Mouse (Mus musculus) hindbrain, embryonic 15.5 days (tissue): ENCODE results near the gene Hoxb8. TPM values are rescaled to one million over a fixed set of nuclear protein-coding genes. Genes with fewer than 3 reads are reported as not detected.

ENCODE experiments used
- ATAC-seq: fragments of 200-750 bp; cut with Nextera tagmentation; 2 replicates; pipeline ENCODE4 v1.8.0; 2017; ENCODE audit warnings: low read depth, moderate number of reproducible peaks, moderate TSS enrichment; ENCODE audit not compliant: low FRiP score
- H3K27ac ChIP-seq: fragments of 300-500 bp; sonication (generic); replicated peaks from 2 replicates; pipeline ENCODE4 v1.5.1; 2015; ENCODE audit warnings: mild to moderate bottlenecking, inconsistent platforms
- H3K27me3 ChIP-seq: fragments of 300-500 bp; sonication (generic); 2 replicates; pipeline ENCODE4 v1.6.1; 2015; ENCODE audit warnings: control low read depth, inconsistent platforms
- H3K36me3 ChIP-seq: fragments of 300-500 bp; sonication (generic); 2 replicates; pipeline ENCODE4 v1.6.1; 2015; ENCODE audit warnings: control low read depth, inconsistent platforms
- H3K4me1 ChIP-seq: fragments of 300-500 bp; sonication (generic); replicated peaks from 2 replicates; pipeline ENCODE4 v1.6.1; 2015; ENCODE audit warnings: control low read depth, inconsistent platforms
- H3K4me2 ChIP-seq: fragments of 300-500 bp; sonication (generic); 2 replicates; pipeline ENCODE4 v1.6.1; 2015; ENCODE audit warnings: moderate library complexity, mild to moderate bottlenecking, inconsistent platforms
- H3K4me3 ChIP-seq: fragments of 300-500 bp; sonication (generic); 2 replicates; pipeline ENCODE4 v1.5.1; 2015; ENCODE audit warnings: mild to moderate bottlenecking, inconsistent platforms
- H3K9ac ChIP-seq: fragments of 300-500 bp; sonication (generic); 2 replicates; pipeline ENCODE4 v1.6.1; 2015; ENCODE audit warnings: inconsistent platforms
- H3K9me3 ChIP-seq: fragments of 300-500 bp; sonication (generic); 2 replicates; pipeline ENCODE4 v1.6.1; 2016; ENCODE audit warnings: control low read depth, inconsistent platforms
- WGBS: fragments of 180-500 bp; shearing (Covaris S2); methylation state at CpG from one replicate; pipeline ENCODE4 v1.1.7; 2015; 5-methylcytosine and 5-hydroxymethylcytosine counted together
- polyA plus RNA-seq: library from polyadenylated mRNA; unstranded; fragments of >200 nt; fragmentation: Nextera tagmentation; extraction: Ambion mirVana; gene quantifications from 2 replicates; pipeline ENCODE4 v1.2.1, GENCODE M21; 2015

The Hoxb8 gene
- polyA plus RNA-seq = 18.2 and 26.1 TPM in 2 replicates

- H3K27me3 ChIP-seq = peaks cover 78% of the 10 kb centered on the region
- no peaks in the 10 kb centered on the region for H3K36me3 ChIP-seq
- peak within 1 kb of the TSS; percentile 72 for H3K27ac ChIP-seq
- no peak for ATAC-seq
- WGBS = 1% methylated on average over 27 of the region's 27 CpGs
- peak within 1 kb of the TSS; percentile 40 for H3K4me3 ChIP-seq
- no peaks in the 10 kb centered on the region for H3K9me3 ChIP-seq
- peak within 1 kb of the TSS; percentile 50 for H3K4me2 ChIP-seq
- H3K9ac ChIP-seq = no peak within 1 kb of the TSS; the same call in 1 of the 2 replicates
- H3K4me1 ChIP-seq = peaks cover 6% of the 10 kb centered on the region
These were observed at the start of gene Hoxb8 for GRCm38 (mm10) chr11:96281855-96282570. TSS of gene Hoxb8 (plus strand) at chr11:96281905.

- no peaks in the 10 kb centered on the region for H3K36me3 ChIP-seq
- H3K27me3 ChIP-seq = peaks cover 49% of the 10 kb centered on the region
- H3K4me2 ChIP-seq = no peak overlapping the region
- ATAC-seq = no peak
- no peaks in the 10 kb centered on the region for H3K4me1 ChIP-seq
- no peak overlapping the region for H3K27ac ChIP-seq
- no peaks in the 10 kb centered on the region for H3K9me3 ChIP-seq
- no peak overlapping the region for H3K4me3 ChIP-seq
- 2% methylated on average over 12 of the region's 12 CpGs for WGBS
- no peak overlapping the region for H3K9ac ChIP-seq
These were observed 46.8 kb upstream of the Hoxb8 start for GRCm38 (mm10) chr11:96234906-96235305.

DNA sequence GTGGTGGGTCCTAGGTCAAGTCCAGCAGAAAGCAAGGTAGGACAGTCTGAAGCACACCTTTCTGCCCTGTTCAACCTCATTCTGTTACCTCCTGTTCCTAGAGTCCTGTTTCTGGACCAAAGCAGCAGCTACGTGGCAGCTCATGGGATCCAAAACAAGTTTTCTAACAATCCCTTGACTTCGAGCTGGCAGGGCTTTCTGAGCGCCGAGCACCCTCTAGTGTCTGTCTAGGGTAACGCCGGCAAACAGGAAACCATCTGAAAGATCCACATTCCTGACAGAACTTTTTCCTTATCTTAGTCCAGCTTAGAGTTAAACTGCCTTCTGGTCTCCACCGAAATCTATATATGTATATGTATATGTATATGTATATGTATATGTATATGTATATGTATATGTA, 41.5 kb upstream of the Hoxb8 start:
- Histone ChIP-seq H3K27ac (no peak overlapping the region), H3K4me1 (no peaks in the 10 kb centered on the region), H3K9me3 (no peaks in the 10 kb centered on the region), H3K36me3 (no peaks in the 10 kb centered on the region), H3K27me3 (peaks cover 53% of the 10 kb centered on the region), H3K4me2 (no peak overlapping the region), H3K9ac (no peak overlapping the region), H3K4me3 (no peak overlapping the region)
- no peak for ATAC-seq
- WGBS = 3% methylated on average over 7 of the region's 7 CpGs

DNA sequence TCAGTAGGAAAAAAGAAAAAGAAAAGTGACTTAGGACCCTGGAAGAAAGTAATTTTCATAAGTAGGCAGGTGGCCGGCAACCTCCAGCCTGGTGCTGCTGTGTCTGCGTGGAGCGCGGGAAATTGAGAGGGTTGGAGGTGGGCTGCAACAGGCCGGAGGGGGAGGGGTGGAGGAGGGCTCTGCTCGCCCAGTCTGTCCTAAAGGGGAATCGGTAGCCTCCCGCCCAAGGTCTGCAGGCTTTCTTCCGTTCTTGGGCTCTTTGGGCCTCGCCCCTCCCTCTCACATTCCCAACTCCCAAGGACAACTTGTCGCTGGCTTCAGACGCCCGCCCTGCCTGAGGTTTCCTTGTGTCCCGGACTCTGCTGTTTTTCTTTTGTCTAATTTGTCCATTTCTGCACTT, 30.8 kb upstream of the Hoxb8 start:
- no peaks in the 10 kb centered on the region for H3K36me3 ChIP-seq
- no peak overlapping the region for H3K4me2 ChIP-seq
- 2% methylated on average over 14 of the region's 14 CpGs for WGBS
- no peak for ATAC-seq
- no peak overlapping the region for H3K9ac ChIP-seq
- H3K4me1 ChIP-seq = no peaks in the 10 kb centered on the region
- H3K27me3 ChIP-seq = peaks cover 96% of the 10 kb centered on the region
- H3K9me3 ChIP-seq = no peaks in the 10 kb centered on the region
- H3K4me3 ChIP-seq = no peak overlapping the region
- H3K27ac ChIP-seq = no peak overlapping the region

GRCm38 (mm10) chr11:96251480-96252031, 30.1 kb upstream of the Hoxb8 start:
- Histone ChIP-seq H3K4me3 (no peak overlapping the region), H3K27me3 (peaks cover 96% of the 10 kb centered on the region), H3K9ac (no peak overlapping the region), H3K9me3 (no peaks in the 10 kb centered on the region), H3K4me2 (no peak overlapping the region), H3K27ac (no peak overlapping the region), H3K36me3 (no peaks in the 10 kb centered on the region), H3K4me1 (no peaks in the 10 kb centered on the region)
- no peak for ATAC-seq
- 1% methylated on average over 45 of the region's 46 CpGs for WGBS

DNA sequence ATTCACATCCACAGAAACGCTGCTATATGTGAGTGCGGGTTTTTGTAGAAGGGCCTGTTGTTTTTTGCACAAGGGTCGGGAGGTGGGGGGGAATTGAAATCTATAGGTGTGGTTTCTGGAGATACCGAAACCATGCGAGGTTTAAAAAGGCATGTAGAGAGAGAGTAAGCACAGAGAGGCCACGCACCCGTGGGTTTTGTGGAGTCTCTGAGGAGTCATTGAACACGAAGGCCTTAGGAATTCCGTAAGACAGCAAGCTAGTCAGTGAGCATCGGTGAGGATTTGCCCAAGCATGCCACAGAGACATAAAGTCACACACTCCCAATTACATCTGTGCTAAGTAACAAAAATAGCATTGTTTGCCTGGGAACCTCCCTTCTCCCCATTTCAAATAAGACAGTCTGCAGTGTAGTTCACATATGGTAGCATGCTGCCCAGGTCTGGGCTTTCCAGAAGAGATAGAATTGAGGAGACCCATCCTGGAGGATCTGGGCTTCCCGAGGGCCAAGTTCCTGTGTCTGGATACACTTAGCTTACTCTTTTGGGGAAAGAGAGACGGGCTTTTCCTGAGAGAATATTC, 29.1 kb upstream of the Hoxb8 start:
- Histone ChIP-seq H3K27me3 (peaks cover 97% of the 10 kb centered on the region), H3K4me1 (no peaks in the 10 kb centered on the region), H3K9me3 (no peaks in the 10 kb centered on the region), H3K4me2 (no peak overlapping the region), H3K36me3 (no peaks in the 10 kb centered on the region), H3K27ac (no peak overlapping the region), H3K9ac (no peak overlapping the region), H3K4me3 (no peak overlapping the region)
- no peak for ATAC-seq
- WGBS = 3% methylated on average over 12 of the region's 12 CpGs

- Histone ChIP-seq H3K4me3 (no peak overlapping the region), H3K4me2 (no peak overlapping the region), H3K9me3 (no peaks in the 10 kb centered on the region), H3K36me3 (no peaks in the 10 kb centered on the region), H3K9ac (no peak overlapping the region), H3K27me3 (peaks cover 97% of the 10 kb centered on the region), H3K4me1 (no peaks in the 10 kb centered on the region), H3K27ac (no peak overlapping the region)
- ATAC-seq = no peak
- WGBS = 0% methylated on average over 11 of the region's 11 CpGs
These were observed 27.5 kb upstream of the Hoxb8 start for GRCm38 (mm10) chr11:96254221-96254620.

DNA sequence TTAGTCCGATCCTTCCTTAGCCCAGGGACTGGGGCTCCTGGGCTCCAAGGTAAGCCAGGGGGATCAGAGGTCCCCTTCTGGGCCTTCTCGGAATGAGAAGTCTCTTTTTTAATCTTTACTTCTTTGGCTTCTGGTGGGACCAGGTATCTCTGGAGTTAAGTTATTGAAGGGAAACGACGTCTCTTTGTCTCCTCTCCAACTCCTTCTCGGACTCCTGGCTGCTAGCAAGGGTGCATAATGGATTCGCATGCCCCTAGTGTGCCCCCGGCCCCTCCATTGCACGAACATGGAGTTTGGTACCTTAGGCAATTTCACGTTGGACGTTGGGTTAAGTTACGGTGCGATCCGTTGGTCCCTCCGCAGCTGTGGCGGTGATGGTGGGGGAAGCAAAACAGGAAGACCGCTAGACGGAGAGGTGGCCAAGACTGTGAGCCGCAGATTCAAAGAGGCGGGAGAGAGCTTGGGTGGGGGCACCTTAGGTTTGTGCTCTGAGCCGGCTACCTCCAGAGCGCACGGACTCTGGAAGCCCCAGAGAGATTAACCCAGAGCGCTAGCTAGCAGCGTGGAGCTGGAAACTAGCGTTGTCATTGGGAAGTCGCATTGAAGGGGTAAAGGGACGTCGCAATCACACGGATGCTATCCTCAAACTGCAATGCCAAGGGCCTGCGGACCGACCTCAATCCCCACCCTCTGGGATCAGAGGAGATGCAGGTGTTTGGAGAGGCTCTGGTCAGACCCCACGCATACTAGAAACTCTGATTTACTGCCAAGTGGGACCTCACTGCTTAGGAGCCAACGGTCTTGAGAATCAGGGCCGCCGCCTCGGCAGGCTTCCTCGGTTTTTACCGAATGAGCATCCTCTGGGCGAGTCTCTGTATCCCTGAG, 26.4 kb upstream of the Hoxb8 start:
- Histone ChIP-seq H3K4me3 (no peak overlapping the region), H3K27ac (no peak overlapping the region), H3K4me2 (no peak overlapping the region), H3K9ac (no peak overlapping the region), H3K36me3 (no peaks in the 10 kb centered on the region), H3K4me1 (no peaks in the 10 kb centered on the region), H3K9me3 (no peaks in the 10 kb centered on the region), H3K27me3 (peaks cover 97% of the 10 kb centered on the region)
- 1% methylated on average over 39 of the region's 39 CpGs for WGBS
- ATAC-seq = no peak

DNA sequence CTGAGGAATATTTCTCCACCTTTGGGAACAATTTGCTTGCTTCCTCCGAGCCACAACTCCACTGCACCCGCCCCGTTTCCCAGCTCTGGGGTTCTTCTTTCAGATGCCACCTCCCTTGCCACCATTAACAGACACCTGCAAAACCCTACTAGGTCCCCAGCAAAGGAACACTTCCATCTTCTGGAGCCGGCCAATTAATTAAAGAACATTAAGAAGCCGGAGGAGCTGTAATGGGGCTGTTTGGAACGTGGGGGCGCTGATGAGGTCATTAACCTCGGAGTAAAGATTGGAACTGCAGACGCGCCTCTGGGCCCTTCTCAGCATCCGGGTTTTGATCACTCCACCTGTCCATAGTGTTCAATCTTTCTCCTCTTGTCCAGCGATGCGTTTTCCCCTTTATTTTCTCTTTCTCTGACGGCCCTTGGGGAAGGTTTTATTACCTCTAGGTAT, 25.7 kb upstream of the Hoxb8 start:
- H3K4me1 ChIP-seq = no peaks in the 10 kb centered on the region
- no peak overlapping the region for H3K27ac ChIP-seq
- no peak overlapping the region for H3K9ac ChIP-seq
- H3K4me3 ChIP-seq = no peak overlapping the region
- no peak overlapping the region for H3K4me2 ChIP-seq
- H3K36me3 ChIP-seq = no peaks in the 10 kb centered on the region
- no peaks in the 10 kb centered on the region for H3K9me3 ChIP-seq
- WGBS = 2% methylated on average over 14 of the region's 14 CpGs
- peaks cover 97% of the 10 kb centered on the region for H3K27me3 ChIP-seq
- ATAC-seq = no peak

DNA sequence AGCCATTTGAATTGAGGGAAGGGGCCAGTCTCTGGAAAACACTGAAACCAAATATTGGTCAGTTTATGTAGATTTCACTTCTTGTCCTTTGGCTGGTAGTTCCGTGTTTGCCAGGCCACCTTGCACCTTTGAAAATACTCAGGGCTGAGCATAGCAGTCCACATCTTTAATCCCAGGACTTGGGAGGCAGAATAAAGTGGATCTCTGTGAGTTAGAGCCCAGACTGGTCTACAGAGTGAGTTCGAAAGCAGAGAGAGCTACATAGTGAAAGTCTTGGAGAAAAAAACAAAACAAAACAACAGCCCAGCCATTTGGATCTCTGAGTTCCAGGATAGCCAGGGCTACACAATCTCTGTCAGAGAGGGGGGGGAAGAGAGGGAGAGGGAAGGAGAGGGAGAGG, 24.6 kb upstream of the Hoxb8 start:
- H3K27ac ChIP-seq = no peak overlapping the region
- H3K4me1 ChIP-seq = no peaks in the 10 kb centered on the region
- no peaks in the 10 kb centered on the region for H3K9me3 ChIP-seq
- no peak overlapping the region for H3K9ac ChIP-seq
- ATAC-seq = no peak
- H3K27me3 ChIP-seq = peaks cover 97% of the 10 kb centered on the region
- 21% methylated on average over 2 of the region's 2 CpGs for WGBS
- no peak overlapping the region for H3K4me2 ChIP-seq
- no peaks in the 10 kb centered on the region for H3K36me3 ChIP-seq
- H3K4me3 ChIP-seq = no peak overlapping the region

- no peak for ATAC-seq
- H3K27me3 ChIP-seq = peaks cover 98% of the 10 kb centered on the region
These were observed 22.7 kb upstream of the Hoxb8 start for GRCm38 (mm10) chr11:96259038-96259437.

GRCm38 (mm10) chr11:96259511-96259910, 22.2 kb upstream of the Hoxb8 start:
- Histone ChIP-seq H3K27me3 (peaks cover 98% of the 10 kb centered on the region), H3K36me3 (no peaks in the 10 kb centered on the region), H3K4me1 (no peaks in the 10 kb centered on the region), H3K4me3 (no peak overlapping the region), H3K4me2 (no peak overlapping the region), H3K9me3 (no peaks in the 10 kb centered on the region), H3K9ac (no peak overlapping the region), H3K27ac (no peak overlapping the region)
- ATAC-seq = no peak
- WGBS = 4% methylated on average over 1 of the region's 1 CpGs

More at GRCm38 (mm10) chr11:96259038-96259437, 22.7 kb upstream of the Hoxb8 start:
- no peaks in the 10 kb centered on the region for H3K36me3 ChIP-seq
- H3K4me3 ChIP-seq = no peak overlapping the region
- H3K27ac ChIP-seq = no peak overlapping the region
- H3K9ac ChIP-seq = no peak overlapping the region
- H3K4me2 ChIP-seq = no peak overlapping the region
- H3K9me3 ChIP-seq = no peaks in the 10 kb centered on the region
- WGBS = 0% methylated on average over 2 of the region's 2 CpGs
- no peaks in the 10 kb centered on the region for H3K4me1 ChIP-seq
